Mouse (Mus musculus) embryo, embryonic 10 days (tissue): ENCODE data around the gene Ihh.

ENCODE experiments used
- DNase-seq: peaks from one replicate; pipeline ENCODE4 v3.0.0-alpha.2; 2015; ENCODE audit warnings: low spot score

The Ihh gene

GRCm38 (mm10) chr1:74947986-74948670, 3.3 kb downstream of the Ihh start:
- DNase-seq = peak; percentile 49

DNA sequence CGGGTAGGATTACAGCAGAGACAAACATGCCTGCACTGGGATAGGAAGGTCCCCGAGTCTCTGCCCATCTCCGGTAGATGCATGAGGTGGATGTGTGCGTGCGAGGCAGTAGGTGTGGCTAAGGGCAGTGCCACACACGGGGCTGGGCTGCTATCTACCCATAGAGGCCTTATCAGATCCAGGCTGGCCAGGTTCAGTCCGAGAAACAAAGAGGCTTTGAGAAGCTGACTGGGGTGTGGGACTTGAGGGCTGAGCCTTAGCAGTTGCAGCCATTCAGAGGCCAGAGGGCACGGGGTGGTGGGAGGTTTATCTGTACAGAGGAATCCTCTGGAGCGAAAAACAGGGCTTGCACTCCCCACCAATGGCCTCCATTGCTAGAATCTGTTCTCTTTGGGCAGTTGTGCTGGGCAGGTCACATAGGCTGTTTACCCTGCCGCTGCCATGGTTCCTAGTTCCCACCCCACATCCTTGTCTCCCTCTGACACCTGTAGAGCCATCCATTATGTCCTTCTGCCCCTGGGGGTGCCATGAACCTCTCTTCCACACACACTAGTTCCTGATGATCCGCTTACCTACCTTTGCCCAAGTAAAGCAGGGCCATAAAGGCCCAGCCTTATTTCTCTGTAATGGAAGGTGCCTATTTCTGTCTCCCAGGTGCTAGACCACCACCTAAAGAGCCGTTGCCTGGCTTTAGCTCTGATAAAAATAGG, 9.7 kb downstream of the Ihh start:
- DNase-seq = no peak

GRCm38 (mm10) chr1:74939762-74940161, 11.7 kb downstream of the Ihh start:
- peak; percentile 55 for DNase-seq

DNA sequence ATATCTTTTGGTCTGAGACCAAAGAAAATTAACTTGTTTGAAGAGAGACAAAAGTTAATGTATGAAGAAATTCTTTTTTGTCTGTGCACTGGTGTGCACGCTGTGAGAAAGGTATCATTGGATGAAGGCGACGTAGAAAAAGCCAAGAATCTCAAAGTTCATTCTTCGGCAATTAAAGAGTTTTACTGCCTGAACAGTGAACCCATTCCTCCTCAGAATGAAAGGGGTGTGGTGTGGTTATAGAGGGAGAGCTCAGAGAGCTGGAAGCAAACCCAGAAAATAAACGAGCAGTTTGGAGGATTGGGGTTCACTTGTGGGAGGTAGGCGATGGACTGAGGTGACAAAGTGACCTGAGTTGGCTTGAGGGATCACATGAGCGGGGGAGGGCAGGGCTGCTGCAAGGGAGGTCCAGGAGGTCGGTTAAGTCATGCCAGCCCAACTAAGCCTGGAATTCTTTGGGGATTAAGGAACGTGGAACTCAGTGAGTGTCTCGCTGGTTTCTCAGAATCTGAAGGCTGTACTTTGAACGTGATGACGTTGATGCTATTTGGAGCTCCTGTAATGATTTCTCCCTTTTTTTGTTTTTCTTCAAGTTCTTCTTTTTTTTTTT, 15.1 kb downstream of the Ihh start:
- DNase-seq = no peak

- peak; percentile 83 for DNase-seq
Observed at GRCm38 (mm10) chr1:74935402-74935801, 16.1 kb downstream of the Ihh start, which contains the start of gene Cfap65. TSS of gene Cfap65 (minus strand) at chr1:74935599.

DNA sequence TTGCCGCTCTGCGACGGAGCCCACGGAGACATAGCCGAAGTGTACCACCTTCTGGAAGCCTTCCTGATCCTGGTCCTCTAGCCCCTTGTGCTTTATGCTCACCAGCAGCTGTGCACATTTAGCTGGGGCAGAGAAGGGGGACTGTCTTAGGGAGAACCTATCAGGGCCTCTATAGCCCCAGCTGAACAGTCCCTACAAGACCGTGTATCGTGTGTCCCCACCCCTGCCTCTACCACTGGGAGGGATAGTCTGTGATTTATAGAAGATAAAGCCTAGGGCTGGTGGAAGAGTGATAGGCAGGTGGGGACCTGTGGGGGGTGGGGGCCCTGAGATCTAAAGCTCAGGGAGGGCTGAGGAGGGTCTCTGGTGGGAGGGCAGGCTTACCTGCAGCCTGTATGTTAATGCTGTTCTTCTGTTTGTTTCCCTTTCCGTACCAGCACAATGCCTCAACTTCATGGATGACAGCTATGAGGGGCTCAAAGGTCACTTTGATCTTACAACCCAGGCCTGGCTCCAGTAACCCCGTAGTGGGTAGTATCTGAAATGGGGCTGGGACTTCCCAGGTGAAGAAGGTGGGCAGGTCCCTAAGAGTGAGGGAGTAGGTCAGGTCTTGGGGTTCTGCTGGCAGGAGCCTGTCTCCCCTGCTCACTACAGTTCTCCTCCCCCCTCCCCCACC, 23.7 kb downstream of the Ihh start:
- DNase-seq = no peak

GRCm38 (mm10) chr1:74926721-74927120, 24.8 kb downstream of the Ihh start:
- DNase-seq = peak; percentile 63

DNA sequence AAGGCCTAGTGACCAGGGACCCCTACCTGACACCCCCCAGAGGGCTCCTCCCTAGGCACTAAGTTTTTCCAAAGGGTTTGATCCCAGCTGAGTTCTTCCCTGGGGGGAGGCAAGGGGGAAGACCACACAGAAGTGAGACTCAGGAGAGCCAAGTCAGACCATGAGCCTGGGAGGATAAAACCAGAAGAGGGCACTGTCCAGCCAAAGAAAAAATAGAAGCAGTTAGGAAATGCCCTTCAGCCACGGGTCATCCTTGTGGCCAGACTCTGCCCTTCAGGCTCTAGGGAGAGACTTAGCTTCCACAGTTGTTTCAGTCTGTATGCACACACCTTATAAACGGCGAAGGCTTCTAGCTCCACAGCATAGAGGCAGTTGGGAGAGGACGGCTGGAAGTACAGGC, 27.0 kb downstream of the Ihh start:
- peak; percentile 9 for DNase-seq

GRCm38 (mm10) chr1:74915706-74916105, 35.8 kb downstream of the Ihh start:
- DNase-seq = peak; percentile 46

DNA sequence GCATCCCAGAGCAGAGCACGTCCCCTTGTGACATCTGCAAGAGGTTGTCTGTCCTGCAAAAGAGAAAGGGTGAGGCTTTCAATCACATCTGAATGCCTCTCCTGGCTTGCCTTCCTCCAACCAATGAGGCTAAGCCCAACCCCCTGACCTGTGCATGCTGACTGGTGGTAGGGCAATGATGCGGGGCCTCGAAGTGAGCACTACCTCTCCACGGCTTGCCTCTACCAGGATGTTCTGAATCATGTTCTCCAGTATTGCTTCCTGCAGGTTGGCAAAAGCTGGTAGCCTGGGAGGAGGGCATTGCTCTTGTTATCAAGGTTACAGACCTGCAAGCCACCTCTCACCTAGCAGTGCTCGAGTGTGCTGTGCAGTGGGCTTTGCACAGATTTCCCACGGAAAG, 49.3 kb downstream of the Ihh start:
- no peak for DNase-seq

DNA sequence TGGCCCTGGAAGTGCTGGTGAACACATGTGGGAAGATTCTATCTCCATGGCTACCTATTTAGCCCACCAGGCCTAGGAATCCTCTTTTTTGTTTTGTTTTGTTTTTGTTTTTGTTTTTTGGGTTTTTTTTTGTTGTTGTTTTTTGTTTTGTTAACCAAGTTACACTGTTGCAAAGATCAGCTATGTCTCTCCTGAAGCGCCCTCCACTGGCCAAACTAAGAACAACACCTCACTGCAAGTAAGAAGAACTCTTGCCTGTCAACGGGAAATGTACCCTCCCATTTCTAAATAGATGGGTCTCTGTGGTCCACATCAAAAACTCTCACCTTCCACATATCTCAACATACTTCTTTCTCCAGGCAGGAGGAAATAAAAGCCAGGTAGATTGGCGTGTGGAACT, 49.8 kb downstream of the Ihh start:
- peak; percentile 66 for DNase-seq

DNA sequence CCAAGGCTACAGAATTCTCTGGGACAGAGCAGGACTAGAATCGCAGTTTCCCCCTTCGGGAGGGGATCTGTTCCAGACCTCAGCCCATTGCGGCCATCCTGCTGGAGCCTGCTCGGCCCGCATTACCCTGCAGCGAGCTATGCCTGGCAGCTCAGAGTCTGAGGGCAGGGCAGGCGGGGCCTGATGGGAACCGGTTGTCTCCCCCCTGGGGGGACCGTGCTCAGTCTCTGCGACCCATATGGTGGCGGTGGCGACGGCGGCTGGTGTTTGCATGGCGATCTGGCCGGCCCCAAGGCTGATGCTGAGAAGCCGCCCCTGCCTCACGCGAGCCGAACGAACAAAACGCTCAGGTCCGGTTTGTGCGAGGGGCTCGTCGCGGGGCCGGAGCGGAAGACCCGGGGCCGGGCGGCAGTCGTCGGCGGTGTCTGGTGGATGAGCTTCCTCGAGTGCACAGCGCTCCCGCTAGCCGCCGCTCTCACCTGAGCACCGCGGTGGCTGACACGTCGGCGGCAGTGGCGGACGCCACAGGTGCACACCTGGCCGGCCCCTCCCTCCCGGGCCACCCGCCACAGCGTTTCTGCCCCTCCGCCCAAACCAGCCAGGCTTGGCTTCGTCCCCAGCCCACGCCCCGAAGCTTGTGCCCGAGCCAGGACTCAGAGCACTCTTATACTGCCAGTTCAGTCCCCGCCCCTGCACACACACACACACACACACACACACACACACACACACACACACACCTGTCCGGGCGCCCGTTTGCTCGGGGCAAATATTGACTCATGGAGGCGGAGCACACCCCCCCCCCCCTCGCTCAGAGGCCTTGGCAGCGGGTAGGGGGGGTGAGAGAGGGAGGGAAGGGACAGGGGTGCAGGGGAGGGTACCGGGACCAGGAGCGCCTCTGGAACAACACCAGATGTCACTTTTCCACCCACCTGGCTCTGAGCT, 50.9 kb downstream of the Ihh start:
- DNase-seq = peak; percentile 31

DNA sequence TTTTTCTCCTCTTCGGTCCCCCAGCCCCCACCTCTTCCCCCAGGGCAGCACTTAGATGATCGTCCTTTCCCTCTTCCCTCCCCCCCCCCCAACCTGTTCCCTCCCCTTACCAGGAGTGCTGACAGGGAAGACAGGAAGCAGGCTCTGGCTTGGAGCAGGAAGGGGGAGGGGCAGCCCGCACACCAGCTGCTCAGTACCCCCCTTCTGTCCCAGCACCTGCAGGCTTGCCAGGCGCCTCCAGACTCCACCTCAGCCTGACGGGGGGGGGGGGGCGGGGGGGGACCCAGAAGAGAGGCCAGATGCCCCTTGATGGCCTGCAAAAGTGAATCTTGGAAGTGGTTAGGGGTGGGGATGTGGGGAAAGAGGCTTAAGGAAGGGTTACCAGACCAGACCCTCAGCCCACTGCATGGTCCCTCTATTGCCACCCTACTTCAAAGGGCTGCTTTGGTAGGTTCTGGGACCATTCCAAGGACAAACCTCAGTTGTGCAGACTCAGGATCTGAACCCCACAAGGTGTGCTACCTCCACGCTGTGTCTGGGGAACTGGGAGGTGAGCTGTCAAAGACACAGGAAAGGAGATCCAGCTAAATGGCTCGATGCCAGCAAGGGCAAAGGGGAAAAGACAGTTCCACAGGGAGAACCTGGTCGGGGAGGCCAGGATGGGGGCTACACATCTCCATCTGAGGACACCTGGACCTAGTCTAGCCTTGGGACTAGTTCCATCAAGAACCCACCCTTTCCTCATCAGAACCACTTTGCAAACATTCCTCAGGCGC, 52.6 kb downstream of the Ihh start:
- no peak for DNase-seq

DNA sequence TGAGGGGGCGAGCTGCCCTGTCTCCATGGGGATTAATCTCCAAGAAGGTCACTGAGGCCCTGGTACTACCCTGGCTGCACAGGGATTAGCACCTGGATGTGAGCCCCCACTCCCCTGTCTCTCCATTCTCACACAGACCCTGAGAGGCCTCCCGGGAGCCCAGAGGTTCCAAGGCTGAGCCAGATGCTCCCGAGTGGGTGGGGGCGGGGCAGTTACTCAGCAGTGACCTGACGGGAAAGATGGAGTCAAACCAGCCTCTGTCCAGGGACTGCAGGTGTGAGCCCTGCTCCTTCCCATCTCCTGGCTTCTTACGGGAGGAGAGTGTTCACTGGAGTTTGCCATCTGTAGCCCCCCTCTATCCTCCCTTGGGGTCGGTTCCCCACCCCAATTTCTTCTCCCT, 53.5 kb downstream of the Ihh start:
- no peak for DNase-seq
